8 mouse cellular contexts compared by ENCODE assay signal in genomic region chr10:117899410-117899935, GRCm38 (mm10). TPM values are rescaled to one million over a fixed set of nuclear protein-coding genes. Genes with fewer than 3 reads are reported as not detected.
A peak's percentile ranks its signal among the peaks of the same experiment; 100 is the strongest.
DNase-seq lines count a peak whose midpoint lies in the region; ATAC-seq and TF ChIP-seq lines count a peak whose summit lies in the region.

No protein-coding gene starts in this region.

- no peaks in the 10 kb centered on the region for H3K27me3 ChIP-seq in intestine, postnatal 0 days (replicated peaks; ENCODE audit: control insufficient read depth, insufficient read depth, low read length)
- no peaks in the 10 kb centered on the region for H3K27me3 ChIP-seq in lung, embryonic 15.5 days
- no peaks in the 10 kb centered on the region for H3K27me3 ChIP-seq in forebrain, embryonic 10.5 days (ENCODE audit: poor library complexity, severe bottlenecking)

- no peak for ATAC-seq in intestine, postnatal 0 days
- ATAC-seq in lung, embryonic 15.5 days (ENCODE audit: borderline replicate concordance, extremely low read depth, low FRiP score, low TSS enrichment) = no peak; the same call in 1 of the 2 replicates
- ATAC-seq in erythroblast, adult 5-6 weeks (replicated peaks; ENCODE audit: low FRiP score, poor library complexity, severe bottlenecking) = no peak

- H3K4me3 ChIP-seq in intestine, postnatal 0 days (ENCODE audit: low read depth, low read length) = no peak overlapping the region
- no peak overlapping the region for H3K4me3 ChIP-seq in lung, embryonic 15.5 days
- no peak overlapping the region for H3K4me3 ChIP-seq in forebrain, embryonic 10.5 days

- WGBS in intestine, postnatal 0 days = 39% methylated on average over 13 of the region's 13 CpGs
- WGBS in lung, embryonic 15.5 days = 28% methylated on average over 13 of the region's 13 CpGs
- WGBS in forebrain, embryonic 10.5 days = 68% methylated on average over 13 of the region's 13 CpGs

- no peak overlapping the region for H3K27ac ChIP-seq in intestine, postnatal 0 days (ENCODE audit: low read depth, low read length)
- no peak overlapping the region for H3K27ac ChIP-seq in lung, embryonic 15.5 days
- H3K27ac ChIP-seq in forebrain, embryonic 10.5 days = no peak overlapping the region

- DNase-seq in 416B (ENCODE audit: low read depth) (peak; percentile 45), MN1 (ENCODE audit: low spot score) (no peak)
- DNase-seq in adrenal gland, postnatal 36 days = peak; percentile 22 to 33
- DNase-seq in thymus, postnatal 25 days = no peak
- DNase-seq in forebrain, embryonic 10.5 days (ENCODE audit: extremely low spot score, low spot score) = no peak

- no peaks in the 10 kb centered on the region for H3K36me3 ChIP-seq in intestine, postnatal 0 days (ENCODE audit: control insufficient read depth, insufficient read depth)
- no peaks in the 10 kb centered on the region for H3K36me3 ChIP-seq in lung, embryonic 15.5 days
- no peaks in the 10 kb centered on the region for H3K36me3 ChIP-seq in forebrain, embryonic 10.5 days (replicated peaks)

- TF ChIP-seq CTCF in intestine, postnatal 0 days (IDR thresholded peaks at IDR 0.05; ENCODE audit: low read depth) = no peak

- no peaks in the 10 kb centered on the region for H3K9me3 ChIP-seq in intestine, postnatal 0 days (ENCODE audit: control insufficient read depth)
- no peaks in the 10 kb centered on the region for H3K9me3 ChIP-seq in lung, embryonic 15.5 days
- H3K9me3 ChIP-seq in forebrain, embryonic 10.5 days = no peaks in the 10 kb centered on the region

- H3K9ac ChIP-seq in intestine, postnatal 0 days (ENCODE audit: low read depth, low read length) = no peak overlapping the region
- H3K9ac ChIP-seq in lung, embryonic 15.5 days = no peak overlapping the region

- peak overlapping the region; percentile 37 for H3K4me2 ChIP-seq in intestine, postnatal 0 days (replicated peaks; ENCODE audit: low read depth)
- peak overlapping the region; percentile 21; the same call in 1 of the 2 replicates for H3K4me2 ChIP-seq in lung, embryonic 15.5 days

- H3K4me1 ChIP-seq in intestine, postnatal 0 days (replicated peaks; ENCODE audit: control insufficient read depth, insufficient read depth, low read length) = no peaks in the 10 kb centered on the region
- peaks cover 9% of the 10 kb centered on the region for H3K4me1 ChIP-seq in lung, embryonic 15.5 days
- peaks cover 13% of the 10 kb centered on the region for H3K4me1 ChIP-seq in forebrain, embryonic 10.5 days

RNA-seq across cellular contexts. Expression of gene Rap1b, which starts 53.6 kb away (rescaled TPM):
- 100 to 1,000 TPM; 138 to 145 TPM for total RNA-seq in adrenal gland, postnatal 36 days (2021)
- polyA plus RNA-seq in intestine, postnatal 0 days (2015; fragmentation: Nextera tagmentation; extraction: Ambion mirVana) = 132 and 134 TPM in 2 replicates
- polyA plus RNA-seq in lung, embryonic 15.5 days (2015; fragmentation: Nextera tagmentation; extraction: Ambion mirVana) = 212 and 219 TPM in 2 replicates
- 117 and 134 TPM in 2 replicates for total RNA-seq in erythroblast, adult 5-6 weeks (2015; ENCODE audit: low replicate concordance)
- 33.7 and 51.7 TPM in 2 replicates for total RNA-seq in erythroblast, adult 5-6 weeks (2017; ENCODE audit: low replicate concordance)
- polyA plus RNA-seq in forebrain, embryonic 10.5 days (2016; fragmentation: Nextera tagmentation; extraction: Ambion mirVana) = 136 and 141 TPM in 2 replicates

Comparison
In these comparisons a context has a peak if more than half of its experiments do, and no peak if none do; other contexts are left out.
1. DNase-seq: peak in 416B (single experiment) and adrenal gland, postnatal 36 days (2 of 2); none in thymus, postnatal 25 days (single experiment), MN1 (single experiment) and forebrain, embryonic 10.5 days (single experiment).